Mouse (Mus musculus) CD8-positive naive resting alpha-beta T cell, adult 57 days (primary cell): ENCODE results near the gene Zdhhc11. TPM values are rescaled to one million over a fixed set of nuclear protein-coding genes. Genes with fewer than 3 reads are reported as not detected.

Experiments
- total RNA-seq: library from RNA; stranded (reverse); gene quantifications from one replicate; pipeline ENCODE4 v1.2.4, GENCODE M21; 2023

The Zdhhc11 gene
- not detected for total RNA-seq

GRCm38 (mm10) chr13:73963551-73963950 is at the start of gene Zdhhc11:
Gene Zdhhc11, plus strand, starts transcription at chr13:73963851.

GRCm38 (mm10) chr13:73937321-73938176 is 26.1 kb upstream of the Zdhhc11 start, which contains the start of the genes Trip13 and Brd9:
Gene Trip13, minus strand, starts transcription at chr13:73937784.
Gene Brd9, plus strand, starts transcription at chr13:73937811.

GRCm38 (mm10) chr13:74008948-74009718 is 45.5 kb downstream of the Zdhhc11 start, which contains the start of gene Tppp:
Gene Tppp, plus strand, starts transcription at chr13:74009407.

Other genes with a start within 250 kb of the Zdhhc11 start
- gene Slc12a7, start 230.8 kb upstream of the Zdhhc11 start, total RNA-seq, result 553 TPM
- gene Nkd2, start 116.2 kb upstream of the Zdhhc11 start, total RNA-seq, result 0.40 TPM
- gene Trip13, start 26.1 kb upstream of the Zdhhc11 start, total RNA-seq, result 1.1 TPM
- 74.3 TPM for gene Brd9, start 26.0 kb upstream of the Zdhhc11 start, total RNA-seq
- gene Tppp, start 45.6 kb downstream of the Zdhhc11 start, total RNA-seq, result 3.3 TPM
- gene Cep72, start 98.4 kb downstream of the Zdhhc11 start, total RNA-seq, result 12.8 TPM
- gene Slc9a3, start 157.6 kb downstream of the Zdhhc11 start, total RNA-seq, result not detected
- gene Exoc3, start 244.9 kb downstream of the Zdhhc11 start, total RNA-seq, result 44.8 TPM